ENCODE assay signal across 16 mouse cellular contexts in the genomic region with DNA sequence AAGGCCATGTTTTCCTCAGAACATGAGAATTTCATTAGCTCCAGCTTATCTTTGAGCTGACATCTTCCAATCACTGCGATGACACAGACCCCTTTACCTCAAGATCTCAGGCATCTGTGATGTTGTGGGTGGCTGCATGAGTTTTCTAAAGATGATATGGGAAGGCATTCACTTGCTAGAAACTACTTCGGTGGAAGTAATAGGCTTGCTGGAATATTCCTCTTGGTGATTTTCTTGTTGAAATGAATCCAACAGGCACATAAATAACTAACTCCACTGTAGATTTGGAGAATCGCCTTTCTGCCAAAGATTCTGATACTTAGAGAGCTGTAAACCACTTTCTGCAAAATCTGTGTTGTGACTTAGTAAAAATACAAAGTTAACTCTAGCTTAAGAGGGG.
"Had no signal": no experiment of that assay in that cellular context is flagged by ENCODE, and none has a peak within 500 bp of the region (broad histone marks: within the 10 kb centered on the region; RNA-seq: fewer than 3 reads in every experiment).

No protein-coding gene starts in this region.

- H3K4me2 ChIP-seq: lung, embryonic 15.5 days; midbrain, embryonic 12.5 days; midbrain, embryonic 15.5 days; neural tube, embryonic 12.5 days; stomach, embryonic 15.5 days had no signal

- H3K4me3 ChIP-seq: lung, embryonic 15.5 days; midbrain, embryonic 10.5 days; midbrain, embryonic 12.5 days; midbrain, embryonic 15.5 days; neural tube, embryonic 12.5 days; stomach, embryonic 15.5 days had no signal

- ATAC-seq: liver, postnatal 0 days; lung, postnatal 0 days; midbrain, embryonic 15.5 days had no signal

- H3K9me3 ChIP-seq: lung, embryonic 15.5 days; midbrain, embryonic 10.5 days; midbrain, embryonic 12.5 days; midbrain, embryonic 15.5 days; neural tube, embryonic 12.5 days; stomach, embryonic 15.5 days had no signal

- DNase-seq: liver, postnatal 0 days; lung, adult 2 months; lung, postnatal 14 days; lung, postnatal 36 days; right cerebral cortex, postnatal 14 days; thymus, adult 18-20 months; thymus, postnatal 14 days; thymus, postnatal 36 days had no signal

- H3K36me3 ChIP-seq: lung, embryonic 15.5 days; midbrain, embryonic 10.5 days; midbrain, embryonic 12.5 days; midbrain, embryonic 15.5 days; neural tube, embryonic 12.5 days; stomach, embryonic 15.5 days had no signal

- H3K27me3 ChIP-seq: lung, embryonic 15.5 days; midbrain, embryonic 12.5 days; midbrain, embryonic 15.5 days; neural tube, embryonic 12.5 days; stomach, embryonic 15.5 days had no signal

- H3K9ac ChIP-seq: liver, postnatal 0 days; lung, embryonic 15.5 days; midbrain, embryonic 12.5 days; midbrain, embryonic 15.5 days; neural tube, embryonic 12.5 days; stomach, embryonic 15.5 days had no signal

- H3K27ac ChIP-seq: lung, embryonic 15.5 days; midbrain, embryonic 10.5 days; midbrain, embryonic 12.5 days; midbrain, embryonic 15.5 days; neural tube, embryonic 12.5 days; stomach, embryonic 15.5 days; stomach, postnatal 0 days had no signal

- H3K4me1 ChIP-seq: lung, embryonic 15.5 days; midbrain, embryonic 10.5 days; midbrain, embryonic 12.5 days; midbrain, embryonic 15.5 days; neural tube, embryonic 12.5 days; stomach, embryonic 15.5 days had no signal
